Mouse (Mus musculus): ENCODE measurements at regions not wholly inside any gene's neighbourhood (a gene's known extent, or its start where the extent isn't known, plus 50 kb on each side); places are given as distances from the start of the nearest gene placed in this dataset.
A peak's percentile ranks its signal among the peaks of the same experiment; 100 is the strongest.
"Not testable (repeated sequence)": the region's sequence is repeated elsewhere in the genome, so short reads cannot be mapped to it uniquely, and the experiment has no call there.

GRCm38 (mm10) chr10:70848141-70848540 lies 192.4 kb upstream of the Phyhipl start:
- 85% methylated on average over 5 of the region's 5 CpGs for WGBS
- no peaks in the 10 kb centered on the region for H3K36me3 ChIP-seq (ENCODE audit: insufficient read depth)

GRCm38 (mm10) chr10:70847341-70847882 lies 191.6 kb upstream of the Phyhipl start:
- TF ChIP-seq CTCF (IDR thresholded peaks at IDR 0.05; ENCODE audit: low read depth) = no peak
- H3K4me2 ChIP-seq = no peak overlapping the region
- H3K27ac ChIP-seq (ENCODE audit: low read depth) = no peak overlapping the region
- no peaks in the 10 kb centered on the region for H3K36me3 ChIP-seq (ENCODE audit: insufficient read depth)
- H3K9me3 ChIP-seq (ENCODE audit: low read depth, low read length) = no peaks in the 10 kb centered on the region
- DNase-seq (peak; percentile 13), ATAC-seq (ENCODE audit: insufficient read depth) (no peak)
- 66% methylated on average over 3 of the region's 3 CpGs for WGBS
- no peaks in the 10 kb centered on the region for H3K27me3 ChIP-seq (ENCODE audit: insufficient read depth, low read length)
- no peaks in the 10 kb centered on the region for H3K4me1 ChIP-seq (ENCODE audit: insufficient read depth)
- no peak overlapping the region for H3K4me3 ChIP-seq (ENCODE audit: low read depth, low read length)
- H3K9ac ChIP-seq = no peak overlapping the region

More at GRCm38 (mm10) chr10:70848141-70848540, 192.4 kb upstream of the Phyhipl start:
- Histone ChIP-seq H3K9me3 (ENCODE audit: low read depth, low read length) (no peaks in the 10 kb centered on the region), H3K4me3 (ENCODE audit: low read depth, low read length) (no peak overlapping the region), H3K4me2 (no peak overlapping the region), H3K27ac (ENCODE audit: low read depth) (no peak overlapping the region), H3K9ac (no peak overlapping the region), H3K27me3 (ENCODE audit: insufficient read depth, low read length) (no peaks in the 10 kb centered on the region), H3K4me1 (ENCODE audit: insufficient read depth) (no peaks in the 10 kb centered on the region)
- DNase-seq = no peak
- no peak for ATAC-seq (ENCODE audit: insufficient read depth)
- no peak for TF ChIP-seq CTCF (IDR thresholded peaks at IDR 0.05; ENCODE audit: low read depth)

GRCm38 (mm10) chr10:70846281-70847168 lies 190.8 kb upstream of the Phyhipl start:
- TF ChIP-seq CTCF (IDR thresholded peaks at IDR 0.05; ENCODE audit: low read depth) = no peak
- H3K27ac ChIP-seq (ENCODE audit: low read depth) = no peak overlapping the region
- no peak overlapping the region for H3K4me2 ChIP-seq
- ATAC-seq (ENCODE audit: insufficient read depth) (no peak), DNase-seq (no peak)
- H3K9ac ChIP-seq = no peak overlapping the region
- no peaks in the 10 kb centered on the region for H3K27me3 ChIP-seq (ENCODE audit: insufficient read depth, low read length)
- no peak overlapping the region for H3K4me3 ChIP-seq (ENCODE audit: low read depth, low read length)
- 78% methylated on average over 10 of the region's 10 CpGs for WGBS
- H3K36me3 ChIP-seq (ENCODE audit: insufficient read depth) = no peaks in the 10 kb centered on the region
- H3K9me3 ChIP-seq (ENCODE audit: low read depth, low read length) = no peaks in the 10 kb centered on the region
- no peaks in the 10 kb centered on the region for H3K4me1 ChIP-seq (ENCODE audit: insufficient read depth)

GRCm38 (mm10) chr10:70843848-70844247 lies 188.1 kb upstream of the Phyhipl start:
- Histone ChIP-seq H3K4me1 (ENCODE audit: insufficient read depth) (no peaks in the 10 kb centered on the region), H3K27me3 (ENCODE audit: insufficient read depth, low read length) (no peaks in the 10 kb centered on the region), H3K4me2 (no peak overlapping the region), H3K36me3 (ENCODE audit: insufficient read depth) (no peaks in the 10 kb centered on the region), H3K9ac (no peak overlapping the region), H3K9me3 (ENCODE audit: low read depth, low read length) (no peaks in the 10 kb centered on the region), H3K4me3 (ENCODE audit: low read depth, low read length) (no peak overlapping the region), H3K27ac (ENCODE audit: low read depth) (no peak overlapping the region)
- no peak for ATAC-seq (ENCODE audit: insufficient read depth)
- DNase-seq = no peak
- WGBS = 72% methylated on average over 2 of the region's 2 CpGs
- no peak for TF ChIP-seq CTCF (IDR thresholded peaks at IDR 0.05; ENCODE audit: low read depth)

GRCm38 (mm10) chr10:70842176-70842838 lies 186.5 kb upstream of the Phyhipl start:
- H3K36me3 ChIP-seq (ENCODE audit: insufficient read depth) = no peaks in the 10 kb centered on the region
- H3K9ac ChIP-seq = no peak overlapping the region
- H3K27ac ChIP-seq (ENCODE audit: low read depth) = no peak overlapping the region
- no peaks in the 10 kb centered on the region for H3K27me3 ChIP-seq (ENCODE audit: insufficient read depth, low read length)
- no peak overlapping the region for H3K4me3 ChIP-seq (ENCODE audit: low read depth, low read length)
- TF ChIP-seq CTCF (IDR thresholded peaks at IDR 0.05; ENCODE audit: low read depth) = no peak
- 83% methylated on average over 4 of the region's 4 CpGs for WGBS
- H3K9me3 ChIP-seq (ENCODE audit: low read depth, low read length) = no peaks in the 10 kb centered on the region
- ATAC-seq (ENCODE audit: insufficient read depth) (no peak), DNase-seq (no peak)
- no peaks in the 10 kb centered on the region for H3K4me1 ChIP-seq (ENCODE audit: insufficient read depth)
- H3K4me2 ChIP-seq = no peak overlapping the region

GRCm38 (mm10) chr10:70841179-70841578 lies 185.4 kb upstream of the Phyhipl start:
- not testable (repeated sequence) for H3K4me3 ChIP-seq (ENCODE audit: low read depth, low read length); H3K9me3 ChIP-seq (ENCODE audit: low read depth, low read length); H3K4me1 ChIP-seq (ENCODE audit: insufficient read depth); H3K9ac ChIP-seq; DNase-seq; H3K27me3 ChIP-seq (ENCODE audit: insufficient read depth, low read length); H3K36me3 ChIP-seq (ENCODE audit: insufficient read depth); H3K4me2 ChIP-seq; H3K27ac ChIP-seq (ENCODE audit: low read depth); ATAC-seq (ENCODE audit: insufficient read depth)
- 91% methylated on average over 2 of the region's 2 CpGs for WGBS

- H3K4me2 ChIP-seq = no peak overlapping the region
- no peak overlapping the region for H3K4me3 ChIP-seq (ENCODE audit: low read depth, low read length)
- DNase-seq (no peak), ATAC-seq (ENCODE audit: insufficient read depth) (no peak)
- no peaks in the 10 kb centered on the region for H3K36me3 ChIP-seq (ENCODE audit: insufficient read depth)
- no peak overlapping the region for H3K9ac ChIP-seq
- H3K27ac ChIP-seq (ENCODE audit: low read depth) = no peak overlapping the region
- no peaks in the 10 kb centered on the region for H3K4me1 ChIP-seq (ENCODE audit: insufficient read depth)
- 77% methylated on average over 4 of the region's 4 CpGs for WGBS
- no peak for TF ChIP-seq CTCF (IDR thresholded peaks at IDR 0.05; ENCODE audit: low read depth)
- H3K9me3 ChIP-seq (ENCODE audit: low read depth, low read length) = no peaks in the 10 kb centered on the region; the same call in 1 of the 2 replicates
- H3K27me3 ChIP-seq (ENCODE audit: insufficient read depth, low read length) = no peaks in the 10 kb centered on the region
Observed at GRCm38 (mm10) chr10:70838147-70838546, 182.4 kb upstream of the Phyhipl start.
